Mouse (Mus musculus) left cerebral cortex, adult 2 months (tissue): ENCODE results near the gene Lrrc32. TPM values are rescaled to one million over a fixed set of nuclear protein-coding genes. Genes with fewer than 3 reads are reported as not detected.

ENCODE experiments used
- DNase-seq, 2 experiments: peaks; one replicate each; pipeline ENCODE4 v3.0.0; 2021 to 2022; ENCODE audit warnings: low spot score in 2 of 2, mixed read lengths in 1 of 2; ENCODE audit errors: extremely low spot score in 1 of 2
- H3K27ac ChIP-seq: fragments of 200-600 bp; 2 replicates; pipeline ENCODE4 v1.8.1; 2022
- H3K4me3 ChIP-seq: fragments of 200-600 bp; 2 replicates; pipeline ENCODE4 v1.8.1; 2022
- CTCF ChIP-seq: fragments of 200-600 bp; IDR thresholded peaks from 2 replicates; pipeline ENCODE4 v1.8.1; 2022; ENCODE audit warnings: antibody characterized with exemption, mild to moderate bottlenecking, moderate library complexity
- intact Hi-C: fragments of 180-260 bp; cut with DNase I; formaldehyde crosslinking; loops from one replicate; pipeline ENCODE4 v1.15.1; 2025
- total RNA-seq, 2 experiments: library from RNA; stranded (reverse); gene quantifications; 2 replicates each; pipeline ENCODE4 v1.2.3; 2021

The Lrrc32 gene
- total RNA-seq, 2 experiments from 2014 or later, result 5.0 to 8.0 TPM

- Histone ChIP-seq H3K4me3 (no peak overlapping the region), H3K27ac (no peak overlapping the region)
- no peak for DNase-seq
- no peak for TF ChIP-seq CTCF
- intact Hi-C loops, result loop anchor here (5.0 kb wide), 1 partner anchor 217 kb away; no protein-coding TSS in a partner anchor
Observed at GRCm38 (mm10) chr7:98480481-98480880, 8.6 kb upstream of the Lrrc32 start.

- Histone ChIP-seq H3K4me3 (no peak overlapping the region), H3K27ac (no peak overlapping the region)
- intact Hi-C loops, result loop anchor here (1.0 to 5.0 kb wide), 3 partner anchors 108 to 216 kb away; no protein-coding TSS in a partner anchor
- peak; percentile 65 to 77 for DNase-seq
- TF ChIP-seq CTCF, result peak; percentile 96
Observed at GRCm38 (mm10) chr7:98481066-98481734, 7.9 kb upstream of the Lrrc32 start.

GRCm38 (mm10) chr7:98481861-98482260, 7.2 kb upstream of the Lrrc32 start:
- intact Hi-C loops, result loop anchor here (1.0 to 5.0 kb wide), 4 partner anchors 107 to 215 kb away; partner anchors contain the start of gene Emsy
- Histone ChIP-seq H3K27ac (no peak overlapping the region), H3K4me3 (no peak overlapping the region)
- DNase-seq, result no peak
- no peak for TF ChIP-seq CTCF

- Histone ChIP-seq H3K27ac (peak overlapping the region; percentile 1; the same call in 1 of the 2 replicates), H3K4me3 (no peak overlapping the region)
- intact Hi-C loops, result loop anchor here (2.0 to 5.0 kb wide), 2 partner anchors 174 to 215 kb away; partner anchors contain the start of gene Emsy
- no peak for DNase-seq
- TF ChIP-seq CTCF, result no peak
Observed at GRCm38 (mm10) chr7:98482551-98483267, 6.4 kb upstream of the Lrrc32 start.

DNA sequence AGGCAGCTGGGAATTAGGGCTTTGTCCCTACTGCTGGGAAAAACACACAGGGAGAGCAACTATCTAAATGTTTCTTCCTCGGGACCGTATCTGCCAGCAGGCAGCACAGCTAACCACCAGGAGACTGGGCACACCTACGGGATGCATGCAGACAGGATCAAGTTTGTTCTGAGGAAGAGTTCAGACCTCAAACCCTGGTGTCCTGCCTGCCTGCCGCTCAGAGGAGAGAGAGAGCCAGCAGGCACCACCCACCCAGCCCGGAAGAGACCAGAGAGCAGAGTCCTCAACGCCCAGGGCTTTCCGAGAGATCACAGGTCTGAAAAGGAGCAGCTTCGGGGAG, 5.8 kb upstream of the Lrrc32 start:
- no peak for TF ChIP-seq CTCF
- DNase-seq, result no peak
- peak overlapping the region; percentile 1; the same call in 1 of the 2 replicates for H3K27ac ChIP-seq
- H3K4me3 ChIP-seq, result no peak overlapping the region
- intact Hi-C loops, result loop anchor here (2.0 to 5.0 kb wide), 2 partner anchors 174 to 214 kb away; partner anchors contain the start of gene Emsy

DNA sequence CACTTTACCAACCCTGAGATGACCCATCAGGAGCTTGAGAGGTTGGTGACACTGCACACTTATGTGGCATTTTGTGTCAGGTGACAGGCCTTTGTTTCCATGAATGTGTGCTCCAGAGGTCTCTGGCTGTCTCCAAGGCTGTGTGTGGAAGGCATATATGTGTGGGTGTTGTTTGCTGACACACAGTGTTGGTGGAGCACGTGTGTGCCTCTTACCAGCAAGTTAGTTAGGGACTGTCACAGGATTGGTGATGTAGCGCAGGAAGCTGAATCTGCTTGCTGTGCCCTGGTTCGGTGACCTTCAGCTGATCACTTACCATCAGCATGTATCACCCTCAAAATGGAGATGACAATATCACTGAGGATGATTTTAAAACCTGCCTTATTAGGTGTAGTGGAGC, 4.2 kb upstream of the Lrrc32 start:
- H3K27ac ChIP-seq, result peak overlapping the region; percentile 47; the same call in 1 of the 2 replicates
- no peak for TF ChIP-seq CTCF
- intact Hi-C loops, result loop anchor here (5.0 kb wide), 1 partner anchor 212 kb away; no protein-coding TSS in a partner anchor

GRCm38 (mm10) chr7:98485508-98485907, 3.6 kb upstream of the Lrrc32 start:
- DNase-seq, result no peak
- intact Hi-C loops, result no loop called here
- TF ChIP-seq CTCF, result no peak
- Histone ChIP-seq H3K4me3 (no peak overlapping the region), H3K27ac (peak overlapping the region; percentile 58)

More for the DNA sequence above, 4.2 kb upstream of the Lrrc32 start:
- DNase-seq, result no peak
- H3K4me3 ChIP-seq, result no peak overlapping the region

DNA sequence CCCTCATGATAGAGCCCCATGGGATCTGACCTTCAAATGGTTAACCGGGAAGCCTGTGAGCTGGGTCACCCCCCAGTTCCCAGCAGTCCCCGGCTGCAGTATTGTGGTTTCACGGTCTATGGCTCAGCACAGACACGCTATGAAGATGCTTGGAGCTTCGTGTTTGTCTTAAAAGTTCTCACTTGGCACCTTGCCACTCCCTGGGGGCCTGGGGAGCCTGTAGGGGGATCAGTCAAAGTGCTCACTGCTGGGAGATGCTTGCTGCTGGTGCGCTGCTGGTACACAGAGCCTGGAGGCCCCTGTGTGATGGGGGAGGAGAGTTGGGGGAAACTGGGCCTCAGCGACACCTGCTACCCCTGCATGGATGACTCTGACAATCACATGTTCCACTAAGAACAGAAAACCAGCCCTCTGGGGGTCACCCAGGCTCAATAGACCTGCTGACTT, 2.6 kb upstream of the Lrrc32 start:
- intact Hi-C loops, result no loop called here
- H3K27ac ChIP-seq, result peak overlapping the region; percentile 58; the same call in 1 of the 2 replicates
- TF ChIP-seq CTCF, result no peak
- DNase-seq, result no peak
- H3K4me3 ChIP-seq, result no peak overlapping the region

- intact Hi-C loops, result no loop called here
- TF ChIP-seq CTCF, result no peak
Observed at GRCm38 (mm10) chr7:98487202-98487980, 1.7 kb upstream of the Lrrc32 start.

GRCm38 (mm10) chr7:98488398-98489130, 519 bp upstream of the Lrrc32 start:
- no peak for TF ChIP-seq CTCF
- DNase-seq, result no peak
- intact Hi-C loops, result no loop called here
- H3K27ac ChIP-seq, result no peak overlapping the region
- H3K4me3 ChIP-seq, result no peak overlapping the region

More at GRCm38 (mm10) chr7:98487202-98487980, 1.7 kb upstream of the Lrrc32 start:
- H3K4me3 ChIP-seq, result no peak overlapping the region
- no peak for DNase-seq
- H3K27ac ChIP-seq, result no peak overlapping the region

GRCm38 (mm10) chr7:98489623-98490084, 571 bp downstream of the Lrrc32 start:
- Histone ChIP-seq H3K4me3 (peak overlapping the region; percentile 42), H3K27ac (peak overlapping the region; percentile 78)
- peak; percentile 52 for TF ChIP-seq CTCF
- DNase-seq, result peak; percentile 67
- intact Hi-C loops, result no loop called here
